Mouse (Mus musculus) cerebellum, postnatal 14 days (tissue): ENCODE results near the gene C130074G19Rik.

Experiments used
- DNase-seq, 2 experiments: peaks; one replicate each; pipeline ENCODE4 v3.0.0; 2021; ENCODE audit warnings: mixed read lengths in 2 of 2

Gene C130074G19Rik

GRCm38 (mm10) chr1:184882281-184883268 lies at the start of gene C130074G19Rik:
TSS of gene C130074G19Rik (minus strand) at chr1:184883218.
- no peak for DNase-seq

- no peak for DNase-seq
These were observed 48.1 kb upstream of the C130074G19Rik start for GRCm38 (mm10) chr1:184931097-184931496.

GRCm38 (mm10) chr1:184928382-184928781 lies 45.4 kb upstream of the C130074G19Rik start:
- DNase-seq = no peak

- no peak for DNase-seq
These were observed 44.9 kb upstream of the C130074G19Rik start for GRCm38 (mm10) chr1:184927911-184928310.

- DNase-seq = no peak
These were observed 39.8 kb upstream of the C130074G19Rik start for GRCm38 (mm10) chr1:184922824-184923223.

GRCm38 (mm10) chr1:184920057-184920456 lies 37.0 kb upstream of the C130074G19Rik start:
- no peak for DNase-seq

GRCm38 (mm10) chr1:184918227-184918888 lies 35.3 kb upstream of the C130074G19Rik start:
- DNase-seq = peak in 1 of 2 experiments; percentile 34

- DNase-seq = no peak
These were observed 29.3 kb upstream of the C130074G19Rik start for GRCm38 (mm10) chr1:184912336-184912735.

- peak in 1 of 2 experiments; percentile 30 for DNase-seq
These were observed 28.8 kb upstream of the C130074G19Rik start for GRCm38 (mm10) chr1:184911861-184912260.

- no peak for DNase-seq
These were observed 25.5 kb upstream of the C130074G19Rik start for GRCm38 (mm10) chr1:184908558-184908957.

- no peak for DNase-seq
These were observed 23.1 kb upstream of the C130074G19Rik start for GRCm38 (mm10) chr1:184905904-184906745.

GRCm38 (mm10) chr1:184905371-184905770 lies 22.4 kb upstream of the C130074G19Rik start:
- DNase-seq = peak; percentile 85 to 91

- no peak for DNase-seq
These were observed 20.7 kb upstream of the C130074G19Rik start for GRCm38 (mm10) chr1:184903697-184904096.

GRCm38 (mm10) chr1:184902886-184903285 lies 19.9 kb upstream of the C130074G19Rik start:
- no peak for DNase-seq

GRCm38 (mm10) chr1:184897350-184897749 lies 14.3 kb upstream of the C130074G19Rik start:
- DNase-seq = no peak

- DNase-seq = no peak
These were observed 9.0 kb upstream of the C130074G19Rik start for GRCm38 (mm10) chr1:184891998-184892397.

- DNase-seq = no peak
These were observed 6.4 kb upstream of the C130074G19Rik start for GRCm38 (mm10) chr1:184889454-184889853.

GRCm38 (mm10) chr1:184886160-184886559 lies 3.1 kb upstream of the C130074G19Rik start:
- no peak for DNase-seq

GRCm38 (mm10) chr1:184881861-184882260 lies 1.2 kb downstream of the C130074G19Rik start:
- no peak for DNase-seq

GRCm38 (mm10) chr1:184881211-184881610 lies 1.8 kb downstream of the C130074G19Rik start:
- DNase-seq = no peak

- no peak for DNase-seq
These were observed 4.2 kb downstream of the C130074G19Rik start for GRCm38 (mm10) chr1:184878860-184879259.

- DNase-seq = no peak
These were observed 5.7 kb downstream of the C130074G19Rik start for GRCm38 (mm10) chr1:184877306-184877705.

- no peak for DNase-seq
These were observed 9.1 kb downstream of the C130074G19Rik start for GRCm38 (mm10) chr1:184873910-184874309.
